Mouse (Mus musculus) small intestine, adult 2 months (tissue): ENCODE measurements around the gene Cfap44.

ENCODE experiments used
- CTCF ChIP-seq: fragments of 200-500 bp; IDR thresholded peaks from 2 replicates; pipeline ENCODE4 v1.5.1; 2012; ENCODE audit warnings: low read depth, mild to moderate bottlenecking, control low read depth, inconsistent platforms, low read length, moderate library complexity, mixed read lengths; ENCODE audit not compliant: insufficient replicate concordance, insufficient read length; ENCODE audit errors: extremely low read depth
- POLR2A ChIP-seq: fragments of 200-500 bp; IDR thresholded peaks from 2 replicates; pipeline ENCODE4 v1.6.1; 2012; ENCODE audit warnings: low read depth, mild to moderate bottlenecking, control low read depth, inconsistent platforms, low read length, moderate library complexity

DNA sequence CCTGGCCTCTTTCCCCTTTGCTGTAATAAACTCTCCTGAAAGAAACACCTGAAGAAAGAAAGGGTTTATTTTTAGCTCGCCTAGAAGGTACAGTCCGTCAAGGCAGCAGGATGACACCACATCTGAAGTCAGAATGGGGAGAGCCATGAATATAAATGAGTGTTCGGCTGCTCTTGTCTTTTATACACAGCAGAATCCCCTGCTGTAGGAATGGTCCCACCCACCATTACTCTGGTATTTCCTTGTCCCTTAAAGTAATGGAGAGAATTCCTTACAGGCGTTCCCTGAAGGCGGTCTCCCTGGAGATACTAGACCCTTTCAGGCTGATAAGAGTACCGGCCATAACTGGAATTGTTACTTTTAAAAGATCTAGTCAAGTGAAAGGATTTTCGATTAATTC is 35.4 kb downstream of the Cfap44 start:
- TF ChIP-seq CTCF (no peak), POLR2A (no peak)
